Mouse (Mus musculus) layer of hippocampus, postnatal 14 days (tissue): Measurements from ENCODE around the gene Pgam1. TPM values are rescaled to one million over a fixed set of nuclear protein-coding genes. Genes with fewer than 3 reads are reported as not detected.
"Not testable (repeated sequence)": the region's sequence is repeated elsewhere in the genome, so short reads cannot be mapped to it uniquely, and the experiment has no call there.

Experiments used
- DNase-seq, 2 experiments: peaks; one replicate each; pipeline ENCODE4 v3.0.0; 2021 to 2022; ENCODE audit warnings: low spot score in 2 of 2, mixed read lengths in 1 of 2
- total RNA-seq, 2 experiments: library from RNA; stranded (reverse); gene quantifications; 2 replicates each; pipeline ENCODE4 v1.2.3; 2021

The Pgam1 gene
- total RNA-seq, 2 experiments from 2014 or later = 569 to 570 TPM

- no peak for DNase-seq
Observed at GRCm38 (mm10) chr19:41908736-41909135, 3.0 kb upstream of the Pgam1 start.

GRCm38 (mm10) chr19:41910396-41910795, 1.3 kb upstream of the Pgam1 start:
- DNase-seq = no peak

- peak in 1 of 2 experiments; percentile 28 for DNase-seq
Observed at GRCm38 (mm10) chr19:41912121-41913080, 678 bp downstream of the Pgam1 start.

DNA sequence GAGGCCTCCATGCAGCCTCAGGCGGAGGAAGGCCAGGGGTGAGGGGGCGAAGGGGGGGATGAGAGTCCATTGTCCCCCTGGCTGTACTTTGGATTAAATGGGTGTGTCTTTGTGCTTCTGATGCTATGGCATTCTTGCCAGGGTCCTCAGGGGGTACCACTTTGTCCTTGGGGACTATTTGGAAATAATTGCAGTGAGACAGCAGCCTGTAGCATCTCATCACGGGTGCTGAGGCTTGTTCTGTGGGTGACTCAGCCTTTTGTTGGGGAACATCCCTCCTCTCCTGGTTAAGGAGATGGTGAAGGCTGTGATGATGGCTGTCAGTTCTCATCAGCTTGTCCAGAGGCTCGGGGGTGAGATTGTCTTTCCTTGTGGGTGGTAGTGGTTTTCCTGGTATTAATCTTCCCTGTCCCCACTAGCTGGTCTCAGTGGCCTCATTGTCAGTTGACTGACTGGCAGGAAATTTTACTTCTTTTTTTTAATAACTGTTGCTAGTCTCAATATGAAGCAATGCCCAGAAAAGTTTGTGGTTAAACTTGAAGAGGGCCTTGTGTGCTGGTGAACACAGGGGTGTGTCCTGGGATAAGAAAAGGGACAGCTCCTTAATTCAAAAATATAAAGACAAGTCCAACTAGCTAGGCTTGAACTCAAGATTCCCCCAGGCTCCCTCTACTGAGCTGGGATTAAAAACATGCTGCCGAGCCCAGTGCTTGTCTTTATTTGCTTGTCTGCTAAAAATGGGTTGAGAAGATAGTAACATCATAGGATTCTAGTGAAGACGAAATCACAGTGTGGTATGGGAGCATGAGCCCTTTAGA, 2.3 kb downstream of the Pgam1 start:
- no peak for DNase-seq

DNA sequence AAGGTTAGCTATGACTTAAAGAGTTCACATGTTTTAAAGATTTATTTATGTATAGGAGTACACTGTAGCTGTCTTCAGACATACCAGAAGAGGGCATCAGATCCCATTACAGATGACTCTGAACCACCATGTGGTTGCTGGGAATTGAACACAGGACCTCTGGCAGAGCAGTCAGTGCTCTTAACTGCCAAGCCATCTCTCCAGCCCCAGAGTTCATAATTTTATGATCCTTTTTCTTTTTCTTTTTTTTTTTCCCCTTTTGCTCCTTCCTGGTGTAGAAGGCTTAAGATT, 2.8 kb downstream of the Pgam1 start:
- not testable (repeated sequence) for DNase-seq

DNA sequence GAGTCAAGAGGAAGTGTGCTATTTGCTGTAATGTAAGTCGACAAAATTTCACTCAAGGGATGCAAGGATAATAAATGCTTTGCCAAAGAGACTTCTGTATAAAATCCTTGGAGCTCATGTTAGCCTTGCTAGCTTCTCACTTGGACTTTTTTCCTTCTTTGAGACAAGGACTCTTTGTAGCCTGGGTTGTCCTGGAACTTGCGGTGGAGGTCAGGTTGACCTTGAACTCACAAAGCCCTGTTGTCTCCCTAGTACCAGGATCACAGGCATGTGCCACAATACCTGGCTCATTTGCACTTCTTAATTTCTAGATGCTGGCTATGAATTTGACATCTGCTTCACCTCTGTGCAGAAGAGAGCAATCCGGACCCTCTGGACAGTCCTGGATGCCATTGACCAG, 3.6 kb downstream of the Pgam1 start:
- no peak for DNase-seq

GRCm38 (mm10) chr19:41916853-41917252, 5.1 kb downstream of the Pgam1 start:
- no peak for DNase-seq

GRCm38 (mm10) chr19:41919471-41919870, 7.7 kb downstream of the Pgam1 start:
- no peak for DNase-seq

DNA sequence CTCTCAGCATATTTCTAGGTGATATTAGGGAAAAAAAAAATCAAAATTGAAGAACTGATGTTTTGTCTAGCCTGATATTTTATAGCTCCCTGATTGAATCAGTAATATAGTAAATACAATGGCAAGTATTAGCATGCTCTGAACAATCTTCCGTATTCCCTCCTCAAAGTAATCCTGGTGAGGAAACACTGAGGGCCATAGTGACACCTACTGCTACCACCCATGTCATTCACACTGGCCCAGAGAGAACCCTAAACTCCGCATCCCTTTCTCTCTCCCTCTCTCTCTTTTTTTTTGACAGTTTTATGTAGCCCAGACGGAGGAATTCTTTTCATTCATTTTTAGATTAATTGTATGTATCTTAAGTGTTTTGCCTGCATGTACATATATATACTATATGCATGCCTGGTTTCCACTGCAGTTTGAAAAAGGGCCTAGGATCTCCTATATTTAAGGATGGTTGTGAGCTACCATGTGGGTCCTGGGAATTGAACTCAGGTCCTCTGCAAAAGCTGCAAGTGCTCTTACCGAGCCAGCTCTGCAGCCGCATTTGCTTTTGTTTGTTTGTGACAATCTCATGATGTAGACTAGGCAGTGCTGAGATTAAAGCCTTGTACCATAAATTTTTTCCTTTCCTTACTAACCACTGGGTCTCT, 8.8 kb downstream of the Pgam1 start:
- DNase-seq = no peak

GRCm38 (mm10) chr19:41932686-41933085, 21.0 kb downstream of the Pgam1 start:
- DNase-seq = no peak

DNA sequence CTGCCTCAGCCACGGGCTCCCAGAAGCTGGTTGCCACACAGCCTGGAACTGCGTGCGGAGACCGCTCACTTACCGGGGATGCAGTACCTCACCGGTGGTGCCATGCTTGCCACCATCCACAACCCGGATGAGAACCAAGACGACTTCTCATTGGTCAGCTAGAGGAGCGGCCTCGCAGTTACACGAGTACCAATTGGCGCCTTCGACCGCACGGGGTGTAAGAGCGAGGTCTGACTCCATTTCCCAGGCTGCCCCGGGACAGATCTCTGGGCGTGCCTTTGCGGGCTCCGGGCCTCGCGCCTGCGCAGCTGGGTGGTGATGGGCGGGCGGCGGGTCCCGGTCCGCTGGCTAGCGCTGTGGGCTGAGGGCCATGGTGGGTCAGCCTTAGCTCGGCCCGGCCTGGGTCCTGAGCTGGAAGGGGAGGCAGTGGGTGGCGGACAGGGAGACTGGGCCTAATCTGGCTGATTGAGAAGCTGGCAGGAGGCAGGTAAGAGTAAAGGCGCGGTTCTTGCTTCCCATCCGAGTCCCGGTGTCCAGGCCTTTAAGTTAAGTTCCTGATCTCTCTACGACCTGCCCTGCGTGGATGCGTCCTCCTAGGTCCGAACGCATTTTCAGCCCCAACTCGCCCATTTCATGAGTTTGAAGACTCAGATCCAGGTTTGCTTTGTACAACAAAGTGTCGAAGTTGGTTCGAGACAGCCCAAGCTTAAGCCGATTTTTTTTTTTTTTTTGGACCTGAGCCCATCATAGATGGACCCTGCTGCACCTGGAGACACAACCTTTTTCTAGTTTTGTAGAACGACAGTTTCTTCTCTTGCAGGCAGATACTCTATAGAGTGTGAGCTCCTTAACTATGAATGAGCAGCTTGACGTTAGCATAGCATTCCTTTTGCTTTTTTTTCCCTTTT, 21.7 kb downstream of the Pgam1 start, which contains the start of the genes Exosc1 and Zdhhc16:
Gene Exosc1 (minus strand): TSS at position 245 of the 908 bp plus-strand sequence.
Gene Zdhhc16 (plus strand): TSS at position 302 of the 908 bp plus-strand sequence.
- DNase-seq = peak; percentile 99

GRCm38 (mm10) chr19:41934124-41934523, 22.4 kb downstream of the Pgam1 start:
- no peak for DNase-seq

- no peak for DNase-seq
Observed at GRCm38 (mm10) chr19:41935921-41936320, 24.2 kb downstream of the Pgam1 start.

- no peak for DNase-seq
Observed at GRCm38 (mm10) chr19:41938539-41938938, 26.8 kb downstream of the Pgam1 start.

- no peak for DNase-seq
Observed at GRCm38 (mm10) chr19:41943841-41944240, 32.1 kb downstream of the Pgam1 start.

- peak; percentile 13 to 27 for DNase-seq
Observed at GRCm38 (mm10) chr19:41952287-41952686, 40.6 kb downstream of the Pgam1 start.

DNA sequence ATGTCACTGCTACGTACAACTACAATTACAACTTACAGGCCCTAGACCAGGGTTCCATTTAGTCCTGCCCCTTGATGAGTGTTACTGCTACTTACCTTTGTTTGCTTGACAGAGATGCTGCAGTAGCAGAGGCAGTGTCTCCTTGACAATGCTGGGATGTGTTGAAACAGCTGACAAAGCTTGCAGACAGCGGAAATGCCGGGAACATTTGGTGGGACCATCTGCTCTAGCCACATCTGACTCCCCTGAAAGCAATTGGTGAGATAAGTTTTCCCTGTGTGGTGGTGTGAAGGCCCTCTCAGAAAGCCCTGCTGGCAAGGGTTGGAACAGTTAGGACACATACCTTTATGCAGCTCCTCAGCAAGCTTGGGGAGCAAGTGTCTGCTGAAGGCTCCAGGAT, 41.9 kb downstream of the Pgam1 start:
- peak; percentile 24 to 47 for DNase-seq
